ENCODE assay signal across 17 mouse cellular contexts in genomic region chr2:165061638-165062433, GRCm38 (mm10). TPM values are rescaled to one million over a fixed set of nuclear protein-coding genes. Genes with fewer than 3 reads are reported as not detected.
DNase-seq lines count a peak whose midpoint lies in the region; TF ChIP-seq lines count a peak whose summit lies in the region.
"Had no signal": no experiment of that assay in that cellular context is flagged by ENCODE, and none has a peak within 500 bp of the region (broad histone marks: within the 10 kb centered on the region; RNA-seq: fewer than 3 reads in every experiment).

No protein-coding gene starts in this region.

- H3K27ac ChIP-seq in kidney, adult 2 months (ENCODE audit: insufficient read depth, low read depth, low read length), result no peak overlapping the region
- H3K27ac ChIP-seq: hindbrain, embryonic 13.5 days; liver, embryonic 13.5 days had no signal

- no peak overlapping the region for H3K4me3 ChIP-seq in kidney, adult 2 months (ENCODE audit: insufficient read depth, low read depth, low read length)
- H3K4me3 ChIP-seq: hindbrain, embryonic 13.5 days; liver, embryonic 13.5 days had no signal

- no peak for TF ChIP-seq POLR2A in kidney, adult 2 months (IDR thresholded peaks at IDR 0.05; ENCODE audit: low read depth, low read length)

- DNase-seq in kidney, adult 2 months, result peak; percentile 28
- DNase-seq in kidney, postnatal 25 days, result no peak
- DNase-seq in urinary bladder, postnatal 14 days (ENCODE audit: low spot score), result peak; percentile 27
- no peak for DNase-seq in urinary bladder, adult 2 months (ENCODE audit: low spot score)
- DNase-seq in lung, postnatal 4 days, result peak; percentile 51 to 73
- DNase-seq in cerebellum, adult 11 months, result no peak
- no peak for DNase-seq in left cerebral cortex, adult 18-20 months (ENCODE audit: low spot score in 2 of 2)
- DNase-seq: cerebellum, postnatal 14 days; liver, embryonic 13.5 days; midbrain, embryonic 14.5 days; thymus, adult 2 months had no signal

- no peaks in the 10 kb centered on the region for H3K36me3 ChIP-seq in kidney, adult 2 months (ENCODE audit: control insufficient read depth, insufficient read depth, low read length)
- H3K36me3 ChIP-seq: hindbrain, embryonic 13.5 days; liver, embryonic 13.5 days had no signal

- 60% methylated on average over 16 of the region's 16 CpGs for WGBS in kidney, adult 2 months

- H3K27me3 ChIP-seq in kidney, adult 2 months (replicated peaks; ENCODE audit: control insufficient read depth, insufficient read depth, low read length), result no peaks in the 10 kb centered on the region

- no peak for TF ChIP-seq CTCF in kidney, adult 2 months (conservative IDR thresholded peaks at IDR 0.05; ENCODE audit: insufficient read depth, insufficient read length, low read depth, low read length)

- no peaks in the 10 kb centered on the region for H3K4me1 ChIP-seq in kidney, adult 2 months (ENCODE audit: control insufficient read depth, insufficient read depth, low read length)

RNA-seq across cellular contexts. Expression of gene Cd40, which starts 6.4 kb away (rescaled TPM):
- polyA plus RNA-seq in kidney, adult 2 months (2012; rRNA removed), result 6.1 and 11.2 TPM in 2 replicates
- polyA plus RNA-seq in urinary bladder, adult 2 months (2012; rRNA removed), result 8.6 and 9.5 TPM in 2 replicates
- under 1 TPM; 0.44 to 0.80 TPM for total RNA-seq in left cerebral cortex, adult 18-20 months (2021)

RNA-seq across cellular contexts. Expression of gene Ncoa5, which starts 27.2 kb away (rescaled TPM):
- polyA plus RNA-seq in kidney, adult 2 months (2012; rRNA removed), result 31.3 and 34.4 TPM in 2 replicates
- 30.9 and 33.6 TPM in 2 replicates for polyA plus RNA-seq in urinary bladder, adult 2 months (2012; rRNA removed)
- total RNA-seq in left cerebral cortex, adult 18-20 months (2021), result 10 to 100 TPM; 53.4 to 56.8 TPM

RNA-seq across cellular contexts. Expression of gene 1700025C18Rik, which starts 28.7 kb away (rescaled TPM):
- polyA plus RNA-seq in kidney, adult 2 months (2012; rRNA removed), result not detected in 2 replicates
- not detected in 2 replicates for polyA plus RNA-seq in urinary bladder, adult 2 months (2012; rRNA removed)
- total RNA-seq in left cerebral cortex, adult 18-20 months (2021), result not detected
- total RNA-seq: left cerebral cortex, postnatal 10 days had no signal
- polyA plus RNA-seq: CD4-positive, CD25-positive, alpha-beta regulatory T cell, adult 4 months; embryonic facial prominence, embryonic 11.5 days; hindbrain, embryonic 13.5 days; large intestine, adult 2 months; liver, embryonic 13.5 days; midbrain, embryonic 14.5 days; neural tube, embryonic 11.5 days; thymus, adult 2 months had no signal

Comparison
In these comparisons a context has a peak if more than half of its experiments do, and no peak if none do; other contexts are left out.
1. DNase-seq: peak in kidney, adult 2 months (single experiment), urinary bladder, postnatal 14 days (single experiment) and lung, postnatal 4 days (2 of 2); none in kidney, postnatal 25 days (0 of 2), urinary bladder, adult 2 months (single experiment), cerebellum, adult 11 months (single experiment) and left cerebral cortex, adult 18-20 months (0 of 2).